Mouse (Mus musculus) urinary bladder, adult 18-20 months (tissue): ENCODE measurements around the gene Opn4.

Experiments used
- DNase-seq, 2 experiments: peaks; one replicate each; pipeline ENCODE4 v3.0.0; 2022; ENCODE audit warnings: low spot score in 2 of 2, mixed read lengths in 2 of 2

Opn4 gene

GRCm38 (mm10) chr14:34562393-34562792 is 37.5 kb downstream of the Opn4 start:
- no peak for DNase-seq

- no peak for DNase-seq
Observed at GRCm38 (mm10) chr14:34561647-34562046, 38.3 kb downstream of the Opn4 start.

GRCm38 (mm10) chr14:34558947-34559346 is 41.0 kb downstream of the Opn4 start:
- no peak for DNase-seq

GRCm38 (mm10) chr14:34555211-34555610 is 44.7 kb downstream of the Opn4 start:
- DNase-seq = no peak

GRCm38 (mm10) chr14:34554047-34554446 is 45.9 kb downstream of the Opn4 start:
- DNase-seq = no peak

- no peak for DNase-seq
Observed at GRCm38 (mm10) chr14:34553470-34553869, 46.5 kb downstream of the Opn4 start.

- no peak for DNase-seq
Observed at GRCm38 (mm10) chr14:34552226-34552625, 47.7 kb downstream of the Opn4 start.

GRCm38 (mm10) chr14:34549004-34549671 is 50.8 kb downstream of the Opn4 start:
- DNase-seq = peak; percentile 74 to 77

- DNase-seq = peak; percentile 53 to 71
Observed at GRCm38 (mm10) chr14:34548391-34549001, 51.4 kb downstream of the Opn4 start.

GRCm38 (mm10) chr14:34544545-34544944 is 55.4 kb downstream of the Opn4 start:
- DNase-seq = no peak

GRCm38 (mm10) chr14:34544001-34544400 is 55.9 kb downstream of the Opn4 start:
- no peak for DNase-seq

GRCm38 (mm10) chr14:34543596-34543995 is 56.3 kb downstream of the Opn4 start:
- DNase-seq = no peak

GRCm38 (mm10) chr14:34541896-34542295 is 58.0 kb downstream of the Opn4 start:
- no peak for DNase-seq

GRCm38 (mm10) chr14:34540685-34541162 is 59.2 kb downstream of the Opn4 start:
- DNase-seq = peak; percentile 33 to 53
